Mouse (Mus musculus) stomach, embryonic 14.5 days (tissue): ENCODE measurements around the gene Uqcr11. TPM values are rescaled to one million over a fixed set of nuclear protein-coding genes. Genes with fewer than 3 reads are reported as not detected.

Experiments
- ATAC-seq: fragments of 200-750 bp; cut with Nextera tagmentation; 2 replicates; pipeline ENCODE4 v1.8.0; 2017; ENCODE audit warnings: low read depth, moderate TSS enrichment; ENCODE audit not compliant: insufficient number of reproducible peaks, insufficient read depth, low FRiP score
- H3K27ac ChIP-seq: fragments of 300-500 bp; sonication (generic); 2 replicates; pipeline ENCODE4 v1.5.1; 2014; ENCODE audit warnings: mild to moderate bottlenecking, low read length, moderate library complexity, mixed read lengths
- H3K27me3 ChIP-seq: fragments of 300-500 bp; sonication (generic); 2 replicates; pipeline ENCODE4 v1.6.1; 2014; ENCODE audit warnings: low read length, control low read depth, mixed read lengths; ENCODE audit not compliant: control insufficient read depth, insufficient read depth
- H3K36me3 ChIP-seq: fragments of 300-500 bp; sonication (generic); 2 replicates; pipeline ENCODE4 v1.6.1; 2014; ENCODE audit warnings: mild to moderate bottlenecking, control low read depth, low read length, moderate library complexity, mixed read lengths; ENCODE audit not compliant: control insufficient read depth, insufficient read depth
- H3K4me1 ChIP-seq: fragments of 300-500 bp; sonication (generic); 2 replicates; pipeline ENCODE4 v1.6.1; 2014; ENCODE audit warnings: low read length, control low read depth, mixed read lengths; ENCODE audit not compliant: control insufficient read depth, insufficient read depth
- H3K4me2 ChIP-seq: fragments of 300-500 bp; sonication (generic); replicated peaks from 2 replicates; pipeline ENCODE4 v1.6.1; 2014; ENCODE audit warnings: low read depth, low read length, control low read depth
- H3K4me3 ChIP-seq: fragments of 300-500 bp; sonication (generic); 2 replicates; pipeline ENCODE4 v1.5.1; 2014; ENCODE audit warnings: low read depth, low read length, control low read depth
- H3K9ac ChIP-seq: fragments of 300-500 bp; sonication (generic); replicated peaks from 2 replicates; pipeline ENCODE4 v1.6.1; 2014; ENCODE audit warnings: low read depth, mild to moderate bottlenecking, control low read depth, low read length, moderate library complexity, mixed read lengths
- H3K9me3 ChIP-seq: fragments of 300-500 bp; sonication (generic); 2 replicates; pipeline ENCODE4 v1.6.1; 2016; ENCODE audit warnings: low read depth, low read length, control low read depth; ENCODE audit not compliant: control insufficient read depth
- WGBS: fragments of 180-500 bp; shearing (Covaris S2); extraction: QIAGEN DNeasy Blood & Tissue Kit; methylation state at CpG from one replicate; pipeline ENCODE4 v1.1.7; 2014; 5-methylcytosine and 5-hydroxymethylcytosine counted together
- polyA plus RNA-seq: library from polyadenylated mRNA; unstranded; fragments of >200 nt; fragmentation: Nextera tagmentation; extraction: Ambion mirVana; gene quantifications from 2 replicates; pipeline ENCODE4 v1.2.1, GENCODE M21; 2014

The Uqcr11 gene
- polyA plus RNA-seq, 1 experiment from 2014 or later, result 784 TPM

GRCm38 (mm10) chr10:80423562-80423961, 16.9 kb upstream of the Uqcr11 start:
- no peak overlapping the region for H3K9ac ChIP-seq
- no peak overlapping the region; the same call in 1 of the 2 replicates for H3K27ac ChIP-seq
- peaks cover 3% of the 10 kb centered on the region; the same call in 1 of the 2 replicates for H3K9me3 ChIP-seq
- WGBS, result 45% methylated on average over 4 of the region's 4 CpGs
- H3K36me3 ChIP-seq, result peaks cover 88% of the 10 kb centered on the region
- H3K4me2 ChIP-seq, result no peak overlapping the region
- H3K4me1 ChIP-seq, result 0 out of 2 replicates have a peak, but pooled peaks cover 5% of the 10 kb centered on the region
- no peaks in the 10 kb centered on the region for H3K27me3 ChIP-seq
- peak; percentile 75 for ATAC-seq
- no peak overlapping the region for H3K4me3 ChIP-seq

- Histone ChIP-seq H3K36me3 (peaks cover 88% of the 10 kb centered on the region), H3K4me1 (0 out of 2 replicates have a peak, but pooled peaks cover 8% of the 10 kb centered on the region), H3K4me2 (no peak overlapping the region), H3K27me3 (no peaks in the 10 kb centered on the region), H3K9me3 (peaks cover 3% of the 10 kb centered on the region; the same call in 1 of the 2 replicates), H3K4me3 (no peak overlapping the region), H3K9ac (no peak overlapping the region), H3K27ac (no peak overlapping the region)
- 80% methylated on average over 9 of the region's 9 CpGs for WGBS
- ATAC-seq, result peak; percentile 24; the same call in 1 of the 2 replicates
Observed at GRCm38 (mm10) chr10:80421651-80422472, 15.2 kb upstream of the Uqcr11 start.

DNA sequence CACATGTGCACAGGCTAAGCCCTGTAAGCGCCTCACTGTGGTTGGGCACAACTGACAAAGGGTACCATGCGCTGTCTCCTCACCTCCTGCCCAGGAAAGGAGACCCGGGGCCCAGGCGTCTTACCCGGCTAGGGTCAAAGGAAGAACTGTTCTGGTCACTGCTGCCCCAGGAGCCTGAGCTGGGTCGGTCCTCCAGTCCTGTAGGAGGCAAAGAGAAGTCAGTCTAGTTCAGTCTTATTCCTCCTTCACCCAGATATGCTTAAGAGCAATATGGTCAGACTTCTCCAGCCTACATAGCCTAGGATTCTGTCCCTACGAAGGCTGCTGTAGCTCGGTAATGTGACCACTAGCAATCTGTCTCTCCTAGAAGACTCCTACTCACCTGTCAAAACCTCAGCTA, 14.6 kb upstream of the Uqcr11 start:
- Histone ChIP-seq H3K27me3 (no peaks in the 10 kb centered on the region), H3K9me3 (peaks cover 3% of the 10 kb centered on the region; the same call in 1 of the 2 replicates), H3K4me1 (0 out of 2 replicates have a peak, but pooled peaks cover 8% of the 10 kb centered on the region), H3K9ac (no peak overlapping the region), H3K27ac (no peak overlapping the region), H3K4me2 (no peak overlapping the region), H3K36me3 (peaks cover 88% of the 10 kb centered on the region), H3K4me3 (no peak overlapping the region)
- 89% methylated on average over 8 of the region's 8 CpGs for WGBS
- no peak for ATAC-seq

- no peak for ATAC-seq
- H3K9me3 ChIP-seq, result peaks cover 3% of the 10 kb centered on the region; the same call in 1 of the 2 replicates
- no peak overlapping the region for H3K4me2 ChIP-seq
- WGBS, result 94% methylated on average over 10 of the region's 10 CpGs
- H3K4me1 ChIP-seq, result 0 out of 2 replicates have a peak, but pooled peaks cover 8% of the 10 kb centered on the region
- no peak overlapping the region for H3K9ac ChIP-seq
- H3K27me3 ChIP-seq, result no peaks in the 10 kb centered on the region
- no peak overlapping the region for H3K27ac ChIP-seq
- H3K36me3 ChIP-seq, result peaks cover 88% of the 10 kb centered on the region
- no peak overlapping the region for H3K4me3 ChIP-seq
Observed at GRCm38 (mm10) chr10:80420729-80421128, 14.1 kb upstream of the Uqcr11 start.

DNA sequence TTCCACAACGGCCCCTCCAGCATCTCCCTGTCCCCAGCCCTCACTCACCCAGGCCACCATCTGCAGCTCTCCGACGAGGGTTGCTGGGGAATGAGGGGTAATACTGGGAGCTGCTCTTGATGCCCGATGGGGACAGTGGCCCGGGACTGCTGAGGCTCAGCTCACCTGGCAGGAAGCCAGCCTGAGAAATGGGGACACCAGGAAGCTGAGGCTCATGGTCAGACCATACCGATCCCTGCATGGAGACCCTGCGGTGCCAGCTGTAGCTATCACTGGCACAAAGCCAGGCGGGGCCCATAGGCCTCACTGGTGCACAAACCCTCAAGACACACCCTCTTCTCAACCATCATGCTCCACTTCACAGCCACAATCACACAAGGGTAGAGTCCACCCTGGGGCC, 12.8 kb upstream of the Uqcr11 start:
- H3K4me2 ChIP-seq, result no peak overlapping the region
- no peak overlapping the region for H3K9ac ChIP-seq
- no peak overlapping the region for H3K4me3 ChIP-seq
- H3K27ac ChIP-seq, result no peak overlapping the region
- peaks cover 88% of the 10 kb centered on the region for H3K36me3 ChIP-seq
- no peak for ATAC-seq
- H3K4me1 ChIP-seq, result 0 out of 2 replicates have a peak, but pooled peaks cover 8% of the 10 kb centered on the region
- no peaks in the 10 kb centered on the region for H3K9me3 ChIP-seq
- WGBS, result 90% methylated on average over 8 of the region's 8 CpGs
- no peaks in the 10 kb centered on the region for H3K27me3 ChIP-seq

- Histone ChIP-seq H3K9me3 (no peaks in the 10 kb centered on the region), H3K4me3 (no peak overlapping the region), H3K4me1 (0 out of 2 replicates have a peak, but pooled peaks cover 6% of the 10 kb centered on the region), H3K9ac (no peak overlapping the region), H3K27ac (no peak overlapping the region; the same call in 1 of the 2 replicates), H3K36me3 (peaks cover 94% of the 10 kb centered on the region), H3K4me2 (no peak overlapping the region), H3K27me3 (no peaks in the 10 kb centered on the region)
- 55% methylated on average over 3 of the region's 3 CpGs for WGBS
- peak; percentile 8; the same call in 1 of the 2 replicates for ATAC-seq
Observed at GRCm38 (mm10) chr10:80418311-80418710, 11.7 kb upstream of the Uqcr11 start.

DNA sequence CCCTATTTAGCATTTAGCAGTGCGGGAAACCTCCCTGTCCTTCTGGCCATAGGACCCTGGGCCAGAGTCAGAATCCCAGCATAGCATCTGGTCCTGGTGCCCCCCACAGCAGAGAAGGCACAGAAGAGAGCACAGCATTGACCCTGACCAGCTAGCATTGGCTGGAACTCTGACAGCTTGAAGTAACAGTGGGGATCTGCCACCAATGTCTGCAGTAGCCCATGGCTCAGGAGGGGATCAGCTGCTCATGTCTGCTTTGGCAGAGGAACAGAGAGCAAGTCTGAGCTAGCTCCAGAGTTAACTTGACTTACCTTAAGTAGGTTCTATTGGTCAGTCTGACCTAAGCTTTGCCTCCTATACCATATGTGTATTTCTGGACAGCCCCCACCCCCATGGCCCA, 11.2 kb upstream of the Uqcr11 start:
- Histone ChIP-seq H3K4me2 (no peak overlapping the region), H3K27ac (no peak overlapping the region), H3K9me3 (no peaks in the 10 kb centered on the region), H3K4me1 (0 out of 2 replicates have a peak, but pooled peaks cover 6% of the 10 kb centered on the region), H3K9ac (no peak overlapping the region), H3K36me3 (peaks cover 98% of the 10 kb centered on the region), H3K4me3 (no peak overlapping the region), H3K27me3 (no peaks in the 10 kb centered on the region)
- no peak for ATAC-seq
- WGBS, result 92% methylated on average over 1 of the region's 1 CpGs

DNA sequence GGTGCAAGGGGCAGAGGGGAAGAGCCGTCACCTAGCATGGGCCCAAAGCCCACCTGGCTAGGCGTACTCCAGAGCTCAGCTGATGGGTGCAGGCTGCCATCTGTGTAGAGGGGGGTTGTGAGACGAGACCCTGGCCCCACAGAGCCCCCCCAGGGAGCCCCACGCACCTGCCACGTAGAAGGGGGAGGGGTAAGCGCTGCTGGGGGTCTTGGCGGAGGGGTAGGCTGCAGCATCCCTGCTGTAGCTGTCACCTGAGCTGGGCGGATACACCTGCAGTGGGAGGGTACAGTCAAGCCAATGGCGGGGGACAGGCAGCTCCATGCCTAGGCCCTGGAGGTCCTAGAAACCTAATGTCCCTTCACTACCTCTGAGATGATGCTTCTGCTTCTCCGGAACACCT, 10.7 kb upstream of the Uqcr11 start:
- Histone ChIP-seq H3K36me3 (peaks cover 99% of the 10 kb centered on the region), H3K27ac (no peak overlapping the region), H3K27me3 (no peaks in the 10 kb centered on the region), H3K9ac (no peak overlapping the region), H3K4me1 (0 out of 2 replicates have a peak, but pooled peaks cover 6% of the 10 kb centered on the region), H3K4me2 (no peak overlapping the region), H3K9me3 (no peaks in the 10 kb centered on the region), H3K4me3 (no peak overlapping the region)
- no peak for ATAC-seq
- WGBS, result 89% methylated on average over 10 of the region's 10 CpGs
